Mouse (Mus musculus): Measurements from ENCODE around the gene Pla2g7.
"Not testable (repeated sequence)": the region's sequence is repeated elsewhere in the genome, so short reads cannot be mapped to it uniquely, and the experiment has no call there.

- not testable (repeated sequence) for TF ChIP-seq CTCF (IDR thresholded peaks at IDR 0.05; ENCODE audit: low read depth, low read length); TAL1 (conservative IDR thresholded peaks at IDR 0.05; ENCODE audit: low read depth, low read length); GATA2 (IDR thresholded peaks at IDR 0.05; ENCODE audit: borderline replicate concordance, low read depth, low read length)
Measured at GRCm38 (mm10) chr17:43536841-43537240, 31.1 kb upstream of the Pla2g7 start.
